Mouse (Mus musculus) kidney, postnatal 0 days (tissue): ENCODE measurements around the gene Fam171a2. TPM values are rescaled to one million over a fixed set of nuclear protein-coding genes. Genes with fewer than 3 reads are reported as not detected.

Experiments
- ATAC-seq: fragments of 200-750 bp; cut with Nextera tagmentation; replicated peaks from 2 replicates; pipeline ENCODE4 v1.8.0; 2017; ENCODE audit warnings: low read depth, moderate number of reproducible peaks, moderate TSS enrichment, moderate library complexity; ENCODE audit not compliant: low FRiP score
- DNase-seq: peaks from one replicate; pipeline ENCODE4 v3.0.0-alpha.2; 2016; ENCODE audit warnings: low spot score
- H3K27ac ChIP-seq: fragments of 300-500 bp; sonication (generic); 2 replicates; pipeline ENCODE4 v1.5.1; 2014; ENCODE audit warnings: mild to moderate bottlenecking
- H3K27me3 ChIP-seq: fragments of 300-500 bp; sonication (generic); 2 replicates; pipeline ENCODE4 v1.6.1; 2014; ENCODE audit warnings: low read length, mixed read lengths; ENCODE audit not compliant: insufficient read depth
- H3K36me3 ChIP-seq: fragments of 300-500 bp; sonication (generic); 2 replicates; pipeline ENCODE4 v1.6.1; 2014; ENCODE audit warnings: low read length, mixed read lengths; ENCODE audit not compliant: insufficient read depth
- H3K4me1 ChIP-seq: fragments of 300-500 bp; sonication (generic); replicated peaks from 2 replicates; pipeline ENCODE4 v1.6.1; 2014; ENCODE audit warnings: antibody characterized with exemption, low read length, mixed read lengths; ENCODE audit not compliant: insufficient read depth
- H3K4me2 ChIP-seq: fragments of 300-500 bp; sonication (generic); 2 replicates; pipeline ENCODE4 v1.6.1; 2014; ENCODE audit warnings: mild to moderate bottlenecking, low read length, moderate library complexity, mixed read lengths
- H3K4me3 ChIP-seq: fragments of 300-500 bp; sonication (generic); replicated peaks from 2 replicates; pipeline ENCODE4 v1.5.1; 2014; ENCODE audit warnings: low read depth, low read length
- H3K9ac ChIP-seq: fragments of 300-500 bp; sonication (generic); 2 replicates; pipeline ENCODE4 v1.6.1; 2014; ENCODE audit warnings: low read depth, low read length
- H3K9me3 ChIP-seq: fragments of 300-500 bp; sonication (generic); replicated peaks from 2 replicates; pipeline ENCODE4 v1.6.1; 2016; ENCODE audit warnings: low read length, inconsistent platforms, mixed read lengths
- CTCF ChIP-seq: IDR thresholded peaks from 2 replicates; pipeline ENCODE4 v1.5.1; 2016; ENCODE audit warnings: antibody characterized with exemption, low read depth, mild to moderate bottlenecking, moderate library complexity
- WGBS: fragments of 180-500 bp; shearing (Covaris S2); extraction: QIAGEN DNeasy Blood & Tissue Kit; methylation state at CpG from one replicate; pipeline ENCODE4 v1.1.7; 2014; 5-methylcytosine and 5-hydroxymethylcytosine counted together
- polyA plus RNA-seq: library from polyadenylated mRNA; unstranded; fragments of >200 nt; fragmentation: Nextera tagmentation; extraction: Ambion mirVana; gene quantifications from 2 replicates; pipeline ENCODE4 v1.2.1, GENCODE M21; 2015

Gene Fam171a2
- polyA plus RNA-seq, 1 experiment from 2014 or later, result 6.4 TPM

DNA sequence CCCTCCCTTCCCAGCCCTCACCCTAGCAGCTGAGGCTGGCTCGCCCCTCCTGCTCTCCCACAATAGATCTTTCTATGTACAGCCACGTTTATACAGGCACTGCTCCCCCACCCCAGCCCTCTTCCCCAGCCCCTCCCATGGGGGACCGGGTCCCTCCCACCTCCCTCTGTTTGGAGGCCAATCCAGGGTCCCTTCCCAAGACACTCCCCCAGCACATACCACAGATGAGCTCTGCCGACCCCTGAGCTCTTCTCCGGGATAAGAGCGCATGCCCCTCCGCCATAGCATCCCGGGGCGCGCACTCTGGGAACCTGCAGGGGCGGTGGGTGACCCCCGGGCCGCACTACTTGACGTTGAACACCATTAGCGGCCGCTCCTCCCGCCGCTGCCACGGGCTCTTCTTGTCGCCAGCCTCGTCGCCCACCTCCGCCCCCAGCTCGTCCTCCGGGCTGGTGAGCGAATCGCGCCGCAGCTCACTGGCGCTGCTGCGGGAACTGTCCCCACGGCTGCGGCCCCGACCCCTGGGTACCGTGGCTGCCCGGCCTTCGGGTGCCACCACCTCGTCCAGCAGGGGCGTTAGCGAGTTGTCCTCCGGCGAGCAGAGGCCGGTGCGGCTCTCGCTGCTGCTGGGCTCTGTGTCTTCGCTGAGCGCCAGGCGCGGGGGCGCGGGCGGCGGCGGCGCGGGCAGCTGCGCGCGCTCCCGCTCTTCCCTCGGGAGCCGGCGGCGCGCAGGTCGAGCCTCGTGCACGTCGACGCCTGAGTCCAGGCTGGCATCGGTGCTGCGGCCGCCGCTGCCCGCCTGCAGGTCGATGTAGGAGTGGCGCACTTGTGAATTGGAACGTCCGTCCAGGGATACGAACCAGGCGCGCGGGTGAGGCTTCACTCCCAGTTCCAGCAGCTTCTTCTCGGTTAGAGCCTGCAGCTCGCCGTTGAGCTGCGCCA lies 10.1 kb downstream of the Fam171a2 start:
- peak overlapping the region; percentile 42 for H3K4me3 ChIP-seq
- 15% methylated on average over 71 of the region's 87 CpGs for WGBS
- ATAC-seq (peak; percentile 36), DNase-seq (peak; percentile 80)
- peak; percentile 52; the same call in 1 of the 2 replicates for TF ChIP-seq CTCF
- H3K27me3 ChIP-seq, result no peaks in the 10 kb centered on the region
- peaks cover 34% of the 10 kb centered on the region for H3K36me3 ChIP-seq
- H3K4me2 ChIP-seq, result peak overlapping the region; percentile 93
- no peaks in the 10 kb centered on the region for H3K9me3 ChIP-seq
- peaks cover 12% of the 10 kb centered on the region for H3K4me1 ChIP-seq
- H3K27ac ChIP-seq, result peak overlapping the region; percentile 54
- H3K9ac ChIP-seq, result peak overlapping the region; percentile 64

DNA sequence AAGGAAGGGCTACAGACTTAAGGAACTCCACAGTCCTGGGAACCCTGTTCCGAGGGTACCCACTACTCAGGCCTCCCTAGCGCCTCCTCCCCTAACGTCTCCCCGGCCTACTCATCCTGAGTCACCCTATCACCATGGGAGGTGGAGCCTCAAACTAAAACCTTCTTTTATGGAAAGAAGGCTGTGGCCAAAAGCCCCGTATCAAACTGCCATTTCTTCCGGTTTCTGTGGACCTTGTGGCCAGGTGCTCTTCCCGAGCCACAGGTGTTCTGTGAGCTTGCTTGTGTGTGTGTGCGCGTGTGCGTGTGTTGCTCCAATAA lies 11.1 kb downstream of the Fam171a2 start:
- 80% methylated on average over 10 of the region's 10 CpGs for WGBS
- H3K36me3 ChIP-seq, result peaks cover 34% of the 10 kb centered on the region
- no peak for DNase-seq

DNA sequence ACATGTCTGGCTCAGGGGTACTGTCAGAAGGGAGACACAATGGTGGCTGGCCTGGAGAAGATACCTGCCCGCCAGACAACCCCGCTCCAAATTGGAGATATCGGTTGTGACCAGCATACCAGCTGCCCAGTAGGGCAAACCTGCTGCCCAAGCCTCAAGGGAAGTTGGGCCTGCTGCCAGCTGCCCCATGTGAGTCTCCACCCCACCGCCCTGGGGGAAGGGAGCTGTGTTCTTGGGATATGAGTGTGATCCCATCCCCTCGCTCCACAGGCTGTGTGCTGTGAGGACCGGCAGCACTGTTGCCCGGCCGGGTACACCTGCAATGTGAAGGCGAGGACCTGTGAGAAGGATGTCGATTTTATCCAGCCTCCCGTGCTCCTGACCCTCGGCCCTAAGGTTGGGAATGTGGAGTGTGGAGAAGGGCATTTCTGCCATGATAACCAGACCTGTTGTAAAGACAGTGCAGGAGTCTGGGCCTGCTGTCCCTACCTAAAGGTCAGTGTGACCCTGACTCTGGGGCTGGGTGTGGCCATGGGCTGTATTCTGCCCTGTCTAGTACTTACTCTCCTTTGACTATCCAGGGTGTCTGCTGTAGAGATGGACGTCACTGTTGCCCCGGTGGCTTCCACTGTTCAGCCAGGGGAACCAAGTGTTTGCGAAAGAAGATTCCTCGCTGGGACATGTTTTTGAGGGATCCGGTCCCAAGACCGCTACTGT lies 11.6 kb downstream of the Fam171a2 start:
- peaks cover 12% of the 10 kb centered on the region for H3K4me1 ChIP-seq
- H3K27me3 ChIP-seq, result no peaks in the 10 kb centered on the region
- H3K4me3 ChIP-seq, result no peak overlapping the region
- H3K4me2 ChIP-seq, result no peak overlapping the region
- ATAC-seq (no peak), DNase-seq (no peak)
- no peak overlapping the region for H3K9ac ChIP-seq
- H3K9me3 ChIP-seq, result no peaks in the 10 kb centered on the region
- no peak for TF ChIP-seq CTCF
- peaks cover 34% of the 10 kb centered on the region for H3K36me3 ChIP-seq
- WGBS, result 87% methylated on average over 18 of the region's 18 CpGs
- no peak overlapping the region for H3K27ac ChIP-seq

More for the DNA sequence above, 11.1 kb downstream of the Fam171a2 start:
- Histone ChIP-seq H3K27ac (no peak overlapping the region), H3K4me2 (no peak overlapping the region), H3K4me1 (peaks cover 12% of the 10 kb centered on the region), H3K9ac (no peak overlapping the region), H3K9me3 (no peaks in the 10 kb centered on the region), H3K4me3 (no peak overlapping the region), H3K27me3 (no peaks in the 10 kb centered on the region)
- TF ChIP-seq CTCF, result no peak
- ATAC-seq, result no peak

GRCm38 (mm10) chr11:102434816-102435705 lies 12.4 kb downstream of the Fam171a2 start:
- Histone ChIP-seq H3K36me3 (peaks cover 33% of the 10 kb centered on the region), H3K4me2 (no peak overlapping the region), H3K9ac (no peak overlapping the region), H3K4me3 (no peak overlapping the region), H3K27me3 (no peaks in the 10 kb centered on the region), H3K4me1 (peaks cover 12% of the 10 kb centered on the region), H3K27ac (no peak overlapping the region), H3K9me3 (no peaks in the 10 kb centered on the region)
- DNase-seq, result no peak
- no peak for ATAC-seq
- no peak for TF ChIP-seq CTCF
- 91% methylated on average over 11 of the region's 11 CpGs for WGBS

- H3K36me3 ChIP-seq, result peaks cover 28% of the 10 kb centered on the region
- ATAC-seq (no peak; the same call in 1 of the 2 replicates), DNase-seq (peak; percentile 93)
- H3K9me3 ChIP-seq, result no peaks in the 10 kb centered on the region
- no peak overlapping the region for H3K27ac ChIP-seq
- no peaks in the 10 kb centered on the region for H3K27me3 ChIP-seq
- 6% methylated on average over 7 of the region's 7 CpGs for WGBS
- peaks cover 12% of the 10 kb centered on the region for H3K4me1 ChIP-seq
- no peak overlapping the region for H3K4me2 ChIP-seq
- H3K9ac ChIP-seq, result no peak overlapping the region
- H3K4me3 ChIP-seq, result no peak overlapping the region
- peak; percentile 98 for TF ChIP-seq CTCF
Observed at GRCm38 (mm10) chr11:102434406-102434805, 13.1 kb downstream of the Fam171a2 start.

DNA sequence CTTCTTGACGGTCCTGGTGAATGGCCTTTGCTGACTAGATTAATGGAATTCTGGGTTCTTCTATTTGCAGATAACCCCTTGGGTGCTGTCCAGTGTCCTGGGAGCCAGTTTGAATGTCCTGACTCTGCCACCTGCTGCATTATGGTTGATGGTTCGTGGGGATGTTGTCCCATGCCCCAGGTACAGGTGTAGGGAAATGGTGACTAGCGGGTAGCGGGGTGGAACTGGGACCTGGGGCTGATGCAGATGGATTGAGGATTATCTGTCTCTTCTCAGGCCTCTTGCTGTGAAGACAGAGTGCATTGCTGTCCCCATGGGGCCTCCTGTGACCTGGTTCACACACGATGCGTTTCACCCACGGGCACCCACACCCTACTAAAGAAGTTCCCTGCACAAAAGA lies 13.6 kb downstream of the Fam171a2 start:
- no peak for DNase-seq
- no peak overlapping the region for H3K4me2 ChIP-seq
- TF ChIP-seq CTCF, result no peak
- no peaks in the 10 kb centered on the region for H3K27me3 ChIP-seq
- H3K27ac ChIP-seq, result no peak overlapping the region
- no peak overlapping the region for H3K4me3 ChIP-seq
- peaks cover 24% of the 10 kb centered on the region for H3K36me3 ChIP-seq
- peaks cover 12% of the 10 kb centered on the region for H3K4me1 ChIP-seq
- no peak for ATAC-seq
- no peaks in the 10 kb centered on the region for H3K9me3 ChIP-seq
- H3K9ac ChIP-seq, result no peak overlapping the region
- 94% methylated on average over 7 of the region's 7 CpGs for WGBS
